Mouse (Mus musculus): ENCODE results near the gene Rhox7b. TPM values are rescaled to one million over a fixed set of nuclear protein-coding genes. Genes with fewer than 3 reads are reported as not detected.
"Not testable (repeated sequence)": the region's sequence is repeated elsewhere in the genome, so short reads cannot be mapped to it uniquely, and the experiment has no call there.

The Rhox7b gene
- not detected in 2 replicates for total RNA-seq (2021)
- long read RNA-seq, result 0 reads

- DNase-seq, result not testable (repeated sequence)
Observed at GRCm38 (mm10) chrX:37897132-37897531, at the start of gene Rhox7b. Gene Rhox7b (minus strand): TSS chrX:37897232.

GRCm38 (mm10) chrX:37916311-37916710 is 19.3 kb upstream of the Rhox7b start:
- no peak for DNase-seq

GRCm38 (mm10) chrX:37908581-37908980 is 11.5 kb upstream of the Rhox7b start:
- DNase-seq, result peak; percentile 10

- peak; percentile 7 for DNase-seq
Observed at GRCm38 (mm10) chrX:37903727-37904126, 6.7 kb upstream of the Rhox7b start.

GRCm38 (mm10) chrX:37901670-37902069 is 4.6 kb upstream of the Rhox7b start, which contains the start of gene Rhox9:
Gene Rhox9 (minus strand): TSS chrX:37901770.
- not testable (repeated sequence) for DNase-seq

- DNase-seq, result no peak
Observed at GRCm38 (mm10) chrX:37878844-37879243, 18.2 kb downstream of the Rhox7b start, which contains the start of gene Rhox8. Gene Rhox8 (minus strand): TSS chrX:37878944.

GRCm38 (mm10) chrX:37871641-37872040 is 25.4 kb downstream of the Rhox7b start:
- no peak for DNase-seq

Other genes starting within 250 kb of the Rhox7b start
- not detected in 2 replicates for gene Rhox4g, start 245.9 kb downstream of the Rhox7b start, total RNA-seq (2021)
- not detected in 2 replicates for gene Rhox3h, start 228.5 kb downstream of the Rhox7b start, total RNA-seq (2021)
- not detected in 2 replicates for gene Rhox2h, start 224.0 kb downstream of the Rhox7b start, total RNA-seq (2021)
- gene Rhox5, start 92.4 kb downstream of the Rhox7b start, total RNA-seq (2021), result not detected in 2 replicates
- gene Rhox6, start 70.3 kb downstream of the Rhox7b start, total RNA-seq (2021), result not detected in 2 replicates
- gene Rhox7a, start 65.5 kb downstream of the Rhox7b start, total RNA-seq (2021), result not detected in 2 replicates
- gene Rhox8, start 18.3 kb downstream of the Rhox7b start, total RNA-seq (2021), result not detected in 2 replicates
- not detected in 2 replicates for gene Rhox9, start 4.5 kb upstream of the Rhox7b start, total RNA-seq (2021)
- gene Btg1-ps1, start 121.6 kb upstream of the Rhox7b start, total RNA-seq (2021), result not detected in 2 replicates
- not detected in 2 replicates for gene Btg1-ps2, start 145.9 kb upstream of the Rhox7b start, total RNA-seq (2021)
- gene Rhox10, start 169.2 kb upstream of the Rhox7b start, total RNA-seq (2021), result not detected in 2 replicates
- gene Rhox11, start 187.9 kb upstream of the Rhox7b start, total RNA-seq (2021), result not detected in 2 replicates
- gene Rhox12, start 213.7 kb upstream of the Rhox7b start, total RNA-seq (2021), result not detected in 2 replicates
- gene Rhox13, start 224.0 kb upstream of the Rhox7b start, total RNA-seq (2021), result not detected in 2 replicates

Data from adrenal gland, postnatal 25 days (tissue).